Mouse (Mus musculus) liver, embryonic 15.5 days (tissue): Measurements from ENCODE around the gene Znfx1. TPM values are rescaled to one million over a fixed set of nuclear protein-coding genes. Genes with fewer than 3 reads are reported as not detected.
A peak's percentile ranks its signal among the peaks of the same experiment; 100 is the strongest.

ENCODE experiments used
- ATAC-seq: fragments of 200-750 bp; cut with Nextera tagmentation; 2 replicates; pipeline ENCODE4 v1.8.0; 2017; ENCODE audit warnings: moderate number of reproducible peaks, mild to moderate bottlenecking, moderate library complexity; ENCODE audit not compliant: insufficient read depth
- H3K27ac ChIP-seq: fragments of 300-500 bp; sonication (generic); replicated peaks from 2 replicates; pipeline ENCODE4 v1.5.1; 2015; ENCODE audit warnings: mild to moderate bottlenecking, inconsistent platforms
- H3K27me3 ChIP-seq: fragments of 300-500 bp; sonication (generic); 2 replicates; pipeline ENCODE4 v1.6.1; 2015; ENCODE audit warnings: mild to moderate bottlenecking, inconsistent platforms
- H3K36me3 ChIP-seq: fragments of 300-500 bp; sonication (generic); replicated peaks from 2 replicates; pipeline ENCODE4 v1.6.1; 2015; ENCODE audit warnings: moderate library complexity, mild to moderate bottlenecking, inconsistent platforms
- H3K4me1 ChIP-seq: fragments of 300-500 bp; sonication (generic); replicated peaks from 2 replicates; pipeline ENCODE4 v1.6.1; 2015; ENCODE audit warnings: inconsistent platforms
- H3K4me2 ChIP-seq: fragments of 300-500 bp; sonication (generic); 2 replicates; pipeline ENCODE4 v1.6.1; 2015; ENCODE audit warnings: moderate library complexity, mild to moderate bottlenecking, inconsistent platforms
- H3K4me3 ChIP-seq: fragments of 300-500 bp; sonication (generic); replicated peaks from 2 replicates; pipeline ENCODE4 v1.5.1; 2015; ENCODE audit warnings: mild to moderate bottlenecking, inconsistent platforms
- H3K9ac ChIP-seq: fragments of 300-500 bp; sonication (generic); 2 replicates; pipeline ENCODE4 v1.6.1; 2015; ENCODE audit warnings: moderate library complexity, mild to moderate bottlenecking, inconsistent platforms
- H3K9me3 ChIP-seq: fragments of 300-500 bp; sonication (generic); replicated peaks from 2 replicates; pipeline ENCODE4 v1.6.1; 2016; ENCODE audit warnings: inconsistent platforms
- WGBS: fragments of 180-500 bp; shearing (Covaris S2); methylation state at CpG from one replicate; pipeline ENCODE4 v1.1.7; 2015; ENCODE audit warnings: mixed read lengths; ENCODE audit not compliant: insufficient replicate concordance; 5-methylcytosine and 5-hydroxymethylcytosine counted together
- polyA plus RNA-seq: library from polyadenylated mRNA; unstranded; fragments of >200 nt; fragmentation: Nextera tagmentation; extraction: Ambion mirVana; gene quantifications from 2 replicates; pipeline ENCODE4 v1.2.1, GENCODE M21; 2015

The Znfx1 gene
- polyA plus RNA-seq = 9.8 and 11.2 TPM in 2 replicates

DNA sequence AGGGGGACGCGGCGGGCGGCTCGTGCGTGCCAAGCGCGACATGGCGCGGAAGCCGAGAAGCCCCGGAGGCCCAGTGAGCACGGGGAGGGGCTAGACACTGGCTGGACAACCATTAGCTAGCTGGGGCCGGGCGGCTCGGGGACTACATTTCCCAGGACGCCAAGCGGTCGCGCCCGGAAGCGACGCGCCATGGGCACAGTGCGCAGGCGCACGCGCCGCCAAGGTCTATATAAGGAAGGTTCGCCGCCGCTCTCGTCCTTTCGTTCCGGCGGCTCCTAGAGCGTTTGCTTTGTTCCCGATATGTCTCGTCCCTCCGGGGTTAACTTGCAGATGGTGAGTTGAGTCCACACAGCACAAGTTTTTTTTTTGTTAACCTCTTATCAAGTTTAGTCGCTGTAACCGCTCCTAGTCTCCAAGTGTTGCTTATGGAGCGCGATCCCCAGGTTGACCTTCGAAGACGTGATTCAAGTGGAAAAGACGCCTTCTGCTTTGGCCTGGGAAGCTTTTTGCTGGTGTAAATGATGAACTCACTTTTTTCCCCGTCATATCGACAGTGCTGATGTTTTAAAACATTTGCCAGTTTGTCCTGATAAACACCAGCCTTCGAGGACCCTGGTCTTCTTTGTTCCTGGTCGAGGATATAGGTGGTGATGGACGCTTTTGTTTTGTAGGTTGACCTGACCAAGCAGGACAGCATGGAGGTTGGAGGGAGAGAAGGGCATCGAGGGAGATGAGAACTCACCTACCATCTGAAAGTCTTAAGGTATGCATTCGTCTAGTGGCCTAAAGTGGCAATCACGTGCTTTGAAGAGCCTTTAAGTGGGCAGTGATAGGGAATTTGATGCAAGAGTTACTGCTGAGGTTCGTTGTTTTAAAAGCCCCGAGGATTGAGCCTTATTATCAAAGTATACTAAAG lies at the start of gene Znfx1:
Gene Znfx1 (minus strand): TSS at position 51 of the 916 bp plus-strand sequence.
- H3K4me2 ChIP-seq = peak within 1 kb of the TSS; percentile 78
- peak within 1 kb of the TSS; percentile 88 for H3K4me3 ChIP-seq
- H3K36me3 ChIP-seq = peaks cover 45% of the 10 kb centered on the region
- H3K27me3 ChIP-seq = no peaks in the 10 kb centered on the region
- H3K27ac ChIP-seq = peak within 1 kb of the TSS; percentile 95
- H3K4me1 ChIP-seq = peaks cover 68% of the 10 kb centered on the region
- ATAC-seq = peak; percentile 87
- H3K9me3 ChIP-seq = no peaks in the 10 kb centered on the region
- under 1% methylated on average over 57 of the region's 57 CpGs for WGBS
- peak within 1 kb of the TSS; percentile 92 for H3K9ac ChIP-seq

DNA sequence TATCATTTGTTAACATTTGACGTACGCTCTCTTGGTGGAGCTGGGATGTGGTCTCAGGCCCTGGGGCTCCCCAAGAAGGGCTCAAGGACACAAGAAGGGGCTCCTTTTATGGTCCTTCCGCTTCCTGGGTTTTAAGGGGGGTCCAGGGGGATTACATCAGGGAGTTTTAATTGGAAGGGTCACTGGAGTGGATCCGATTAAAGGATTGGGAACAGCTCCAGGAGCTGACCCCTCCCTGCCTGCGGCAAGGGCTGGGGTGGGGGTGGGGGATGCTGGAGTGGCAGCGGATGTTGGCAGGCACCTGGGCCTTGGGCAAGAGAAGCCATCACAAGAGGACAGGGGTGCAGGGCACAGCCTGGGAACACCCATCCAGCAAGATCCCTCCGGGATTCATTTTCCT lies 49.4 kb upstream of the Znfx1 start:
- H3K4me3 ChIP-seq = no peak overlapping the region
- no peak for ATAC-seq
- no peaks in the 10 kb centered on the region for H3K9me3 ChIP-seq
- H3K4me1 ChIP-seq = no peaks in the 10 kb centered on the region
- no peaks in the 10 kb centered on the region for H3K27me3 ChIP-seq
- H3K9ac ChIP-seq = no peak overlapping the region
- no peaks in the 10 kb centered on the region for H3K36me3 ChIP-seq
- WGBS = 57% methylated on average over 7 of the region's 7 CpGs
- no peak overlapping the region for H3K27ac ChIP-seq
- H3K4me2 ChIP-seq = no peak overlapping the region

DNA sequence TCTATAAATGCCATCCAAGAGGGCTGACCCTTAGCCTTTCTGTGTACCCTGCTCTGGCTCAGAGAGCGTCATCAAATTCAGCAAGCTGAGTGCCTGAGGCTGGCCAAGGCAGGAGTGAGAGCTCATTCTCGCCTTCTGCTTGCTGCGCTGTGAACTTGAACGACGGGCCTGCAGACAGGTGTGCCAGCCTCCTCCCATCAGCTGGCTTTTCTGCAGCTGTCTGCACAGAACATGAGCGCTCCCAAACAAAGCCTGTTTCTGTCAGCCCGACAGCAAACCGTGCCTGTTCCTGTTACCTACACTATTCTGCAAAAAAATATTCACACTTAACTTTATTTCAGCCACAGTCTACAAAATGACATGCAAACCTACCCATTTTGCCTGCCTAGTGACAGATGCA lies 46.7 kb upstream of the Znfx1 start:
- WGBS = 77% methylated on average over 8 of the region's 8 CpGs
- no peak overlapping the region for H3K4me3 ChIP-seq
- no peaks in the 10 kb centered on the region for H3K27me3 ChIP-seq
- H3K9ac ChIP-seq = no peak overlapping the region
- H3K27ac ChIP-seq = no peak overlapping the region
- no peaks in the 10 kb centered on the region for H3K4me1 ChIP-seq
- no peak for ATAC-seq
- H3K9me3 ChIP-seq = no peaks in the 10 kb centered on the region
- H3K4me2 ChIP-seq = no peak overlapping the region
- no peaks in the 10 kb centered on the region for H3K36me3 ChIP-seq

DNA sequence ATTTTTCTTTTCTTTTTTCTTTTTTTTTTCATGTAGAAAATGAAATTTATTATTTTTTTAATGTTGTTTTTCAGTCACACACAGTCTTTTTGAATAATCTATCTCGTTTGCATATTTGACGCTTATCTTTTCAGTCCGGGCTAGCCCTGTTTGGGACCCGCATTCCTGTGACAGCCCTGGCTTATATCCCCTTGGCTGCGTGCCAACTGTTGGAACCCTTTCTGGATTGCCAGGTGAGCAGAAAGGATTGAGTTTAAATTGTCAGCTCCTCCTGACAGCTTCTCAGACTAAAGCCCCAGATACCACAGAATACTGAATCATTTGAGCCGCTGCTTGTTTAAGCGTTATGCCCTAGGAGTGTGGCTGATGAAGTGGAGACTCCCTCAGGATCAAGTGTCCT lies 40.7 kb upstream of the Znfx1 start:
- H3K4me3 ChIP-seq = no peak overlapping the region
- 0 out of 2 replicates have a peak, but pooled peaks cover 4% of the 10 kb centered on the region for H3K4me1 ChIP-seq
- H3K4me2 ChIP-seq = no peak overlapping the region
- H3K9me3 ChIP-seq = no peaks in the 10 kb centered on the region
- H3K27me3 ChIP-seq = no peaks in the 10 kb centered on the region
- WGBS = 73% methylated on average over 7 of the region's 7 CpGs
- H3K9ac ChIP-seq = no peak overlapping the region
- no peak for ATAC-seq
- H3K36me3 ChIP-seq = no peaks in the 10 kb centered on the region
- H3K27ac ChIP-seq = no peak overlapping the region

DNA sequence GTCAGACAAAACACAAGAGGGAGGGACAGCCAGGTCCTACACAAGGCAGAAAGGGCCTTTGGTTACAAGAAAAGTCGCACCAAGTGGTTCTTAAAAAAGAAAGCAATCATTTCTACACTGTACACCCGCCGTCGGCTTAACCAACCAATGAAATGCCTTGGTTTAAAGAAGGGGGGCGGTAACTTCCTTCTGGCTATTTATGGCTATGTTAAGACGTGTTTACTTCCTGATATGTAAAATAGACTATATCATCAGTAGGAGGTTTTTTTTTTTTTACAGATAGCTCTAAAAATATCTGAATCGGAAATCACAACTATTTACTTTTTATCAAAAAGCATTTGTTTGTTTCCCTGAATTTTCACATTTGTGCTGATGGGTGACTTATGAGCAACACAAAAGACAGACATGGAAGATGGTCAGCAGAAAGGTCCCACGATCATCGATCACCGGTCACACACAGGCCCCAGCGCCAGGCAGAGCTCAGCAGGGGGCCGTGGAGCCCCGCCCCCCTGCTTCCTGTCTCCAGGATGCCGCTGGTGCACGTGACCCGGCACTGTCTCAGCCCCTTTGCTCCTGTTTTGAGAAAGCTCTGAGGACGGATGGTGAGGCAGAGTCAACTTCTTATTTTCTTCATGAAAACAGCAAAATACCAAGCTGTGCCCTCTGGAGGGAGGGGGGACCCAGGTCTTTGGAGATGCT lies 39.1 kb upstream of the Znfx1 start:
- Histone ChIP-seq H3K4me3 (peak overlapping the region; percentile 20; the same call in 1 of the 2 replicates), H3K27ac (no peak overlapping the region), H3K9ac (no peak overlapping the region), H3K4me2 (peak overlapping the region; percentile 59), H3K36me3 (no peaks in the 10 kb centered on the region), H3K4me1 (0 out of 2 replicates have a peak, but pooled peaks cover 4% of the 10 kb centered on the region), H3K9me3 (no peaks in the 10 kb centered on the region), H3K27me3 (no peaks in the 10 kb centered on the region)
- no peak for ATAC-seq
- WGBS = 36% methylated on average over 17 of the region's 17 CpGs

DNA sequence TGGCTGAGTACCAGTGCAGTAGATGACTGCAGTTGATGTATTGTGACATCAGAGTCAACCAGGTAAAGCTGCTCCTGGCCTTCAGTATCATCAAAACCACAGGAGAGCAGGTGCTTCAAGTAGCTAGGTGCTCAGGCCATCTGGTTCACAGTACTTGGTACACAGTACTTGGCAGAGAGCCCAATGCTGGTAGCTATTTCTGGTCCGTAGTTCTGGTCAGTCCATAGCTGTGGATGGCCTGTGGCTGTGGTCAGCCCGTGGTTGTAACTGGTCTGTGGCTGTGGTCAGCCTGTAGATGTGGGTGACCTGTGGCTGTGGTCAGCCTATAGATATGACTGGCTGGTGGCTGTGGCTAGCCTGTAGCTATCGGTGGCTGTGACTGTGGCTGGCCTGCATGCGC lies 31.9 kb upstream of the Znfx1 start:
- no peaks in the 10 kb centered on the region for H3K9me3 ChIP-seq
- H3K4me1 ChIP-seq = no peaks in the 10 kb centered on the region
- H3K27ac ChIP-seq = no peak overlapping the region
- WGBS = 60% methylated on average over 4 of the region's 4 CpGs
- no peaks in the 10 kb centered on the region for H3K36me3 ChIP-seq
- H3K27me3 ChIP-seq = no peaks in the 10 kb centered on the region; the same call in 1 of the 2 replicates
- no peak for ATAC-seq
- H3K9ac ChIP-seq = no peak overlapping the region
- H3K4me2 ChIP-seq = no peak overlapping the region
- H3K4me3 ChIP-seq = no peak overlapping the region

DNA sequence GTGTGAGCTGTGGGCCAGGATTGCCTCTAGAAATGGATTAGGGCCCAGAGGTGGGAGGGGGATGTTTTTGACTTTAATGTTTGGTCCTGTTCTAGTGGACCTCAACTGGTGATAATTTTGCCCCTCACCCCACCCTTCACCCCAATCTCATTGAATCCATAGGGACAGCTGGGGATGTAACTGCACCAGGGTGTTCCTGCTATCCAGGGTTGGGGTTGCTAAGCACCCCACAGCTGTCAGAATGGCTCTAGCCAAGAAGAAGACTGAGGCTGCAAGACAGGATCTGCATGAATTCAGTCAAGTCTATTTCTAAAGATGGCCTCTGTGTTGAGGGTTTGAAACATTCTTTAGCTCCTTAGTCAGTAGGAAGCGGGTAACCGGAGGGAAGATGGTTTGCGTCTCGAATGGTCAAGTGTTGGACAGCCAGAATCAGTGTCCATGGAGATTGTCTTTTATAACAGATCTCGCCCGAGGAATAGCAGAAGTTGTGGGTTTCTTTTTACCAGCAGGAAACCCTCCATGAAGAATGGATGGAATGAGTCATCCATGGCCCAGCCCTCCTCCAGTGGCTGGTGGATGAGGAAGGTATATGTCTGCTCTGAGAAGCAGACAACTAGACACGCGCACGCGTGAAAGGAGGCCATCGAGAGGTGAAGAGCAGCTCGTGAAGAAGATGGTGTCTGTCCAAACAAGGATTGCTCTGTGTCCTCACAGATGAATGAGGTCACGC lies 30.5 kb upstream of the Znfx1 start:
- no peak for ATAC-seq
- no peak overlapping the region for H3K27ac ChIP-seq
- no peaks in the 10 kb centered on the region for H3K9me3 ChIP-seq
- no peak overlapping the region for H3K9ac ChIP-seq
- no peaks in the 10 kb centered on the region; the same call in 1 of the 2 replicates for H3K27me3 ChIP-seq
- no peaks in the 10 kb centered on the region for H3K4me1 ChIP-seq
- WGBS = 22% methylated on average over 13 of the region's 13 CpGs
- no peak overlapping the region for H3K4me2 ChIP-seq
- H3K4me3 ChIP-seq = no peak overlapping the region
- H3K36me3 ChIP-seq = no peaks in the 10 kb centered on the region

DNA sequence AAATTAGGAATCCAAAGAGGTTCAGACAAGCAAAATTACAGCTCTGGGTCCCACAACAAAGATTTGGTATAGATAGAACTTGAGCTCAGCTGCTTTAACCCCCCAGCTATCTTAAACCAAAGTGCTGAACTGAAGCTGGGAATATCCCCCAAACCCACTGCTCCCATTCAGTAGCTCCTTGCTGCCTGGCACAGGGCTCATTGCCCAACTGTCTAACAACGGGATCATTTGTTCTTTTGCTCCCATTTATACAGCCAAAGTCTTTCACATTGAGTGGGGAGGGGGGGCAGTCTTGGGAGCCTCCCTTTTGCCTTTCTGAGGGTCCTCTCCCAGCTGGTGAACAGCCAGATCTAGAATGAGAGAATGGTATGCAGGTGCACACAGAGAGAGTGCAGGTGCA lies 27.5 kb upstream of the Znfx1 start:
- H3K27me3 ChIP-seq = no peaks in the 10 kb centered on the region; the same call in 1 of the 2 replicates
- H3K4me2 ChIP-seq = no peak overlapping the region
- no peak overlapping the region for H3K27ac ChIP-seq
- no peaks in the 10 kb centered on the region for H3K9me3 ChIP-seq
- H3K4me3 ChIP-seq = no peak overlapping the region
- no peak for ATAC-seq
- H3K36me3 ChIP-seq = no peaks in the 10 kb centered on the region
- H3K9ac ChIP-seq = no peak overlapping the region
- 48% methylated on average over 1 of the region's 1 CpGs for WGBS
- H3K4me1 ChIP-seq = no peaks in the 10 kb centered on the region

DNA sequence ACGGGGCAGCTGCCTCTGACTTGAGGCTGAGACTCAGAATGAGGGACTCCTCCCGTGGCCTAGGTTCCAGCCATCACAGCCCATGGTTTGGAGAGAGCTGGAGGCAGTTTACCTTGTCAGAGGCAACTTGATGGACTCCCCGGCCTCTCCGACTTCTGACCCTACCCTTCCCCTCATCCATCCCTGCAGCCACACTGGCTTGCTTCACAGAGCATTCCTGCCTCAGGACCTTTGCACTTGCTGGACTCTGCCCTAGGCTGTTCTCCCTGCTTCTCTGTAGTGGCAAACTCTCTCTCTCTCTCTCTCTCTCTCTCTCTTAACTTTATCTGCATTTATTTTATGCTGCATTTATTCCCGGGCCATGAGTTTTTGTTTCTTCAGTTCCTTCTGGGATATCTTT lies 24.0 kb upstream of the Znfx1 start:
- WGBS = 71% methylated on average over 5 of the region's 5 CpGs
- ATAC-seq = no peak
- Histone ChIP-seq H3K27me3 (no peaks in the 10 kb centered on the region; the same call in 1 of the 2 replicates), H3K36me3 (no peaks in the 10 kb centered on the region), H3K4me3 (no peak overlapping the region), H3K4me2 (no peak overlapping the region), H3K9ac (no peak overlapping the region), H3K4me1 (no peaks in the 10 kb centered on the region), H3K9me3 (no peaks in the 10 kb centered on the region), H3K27ac (no peak overlapping the region)

DNA sequence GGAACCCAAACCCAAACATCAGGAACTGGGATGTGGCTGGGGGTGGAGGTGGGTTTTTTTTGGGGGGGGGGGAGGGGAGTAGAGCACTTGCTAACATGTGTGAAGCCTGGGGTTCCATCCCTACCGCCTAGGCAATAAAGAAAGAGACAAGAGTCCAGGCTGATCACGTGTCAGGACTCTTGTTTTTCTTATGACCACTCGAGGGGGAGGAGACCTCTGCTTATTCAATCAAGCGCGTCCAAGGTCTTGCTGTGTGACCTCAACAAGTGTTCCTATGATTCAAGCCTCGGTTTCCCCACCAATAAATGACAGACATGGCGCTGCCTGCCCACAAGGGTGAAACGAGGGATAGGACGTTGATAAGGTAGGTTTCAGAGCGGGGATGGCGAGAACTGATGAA lies 23.3 kb upstream of the Znfx1 start:
- ATAC-seq = no peak
- WGBS = 53% methylated on average over 11 of the region's 11 CpGs
- H3K36me3 ChIP-seq = no peaks in the 10 kb centered on the region

DNA sequence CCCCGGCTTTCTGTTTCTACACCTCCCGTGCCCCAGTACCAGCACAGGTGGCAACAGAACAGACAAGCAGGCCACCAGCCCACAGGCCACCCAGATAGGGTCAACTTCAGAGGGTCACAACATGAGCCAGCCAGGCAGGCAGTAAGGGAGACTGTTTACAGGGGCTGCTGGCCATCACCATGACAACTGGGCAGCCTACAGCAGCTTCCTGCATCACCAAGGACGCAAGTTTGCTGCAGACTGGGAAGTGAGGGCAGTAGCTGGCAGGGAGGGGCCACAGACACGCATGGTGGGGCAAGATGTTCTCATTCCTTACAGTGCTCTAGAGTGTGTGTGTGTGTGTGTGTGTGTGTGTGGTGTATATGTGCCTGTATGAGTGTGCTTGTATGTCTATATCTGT lies 18.8 kb upstream of the Znfx1 start:
- ATAC-seq = no peak

More for the DNA sequence above, 23.3 kb upstream of the Znfx1 start:
- H3K4me1 ChIP-seq = no peaks in the 10 kb centered on the region
- no peak overlapping the region for H3K9ac ChIP-seq
- no peak overlapping the region for H3K4me3 ChIP-seq
- no peak overlapping the region for H3K27ac ChIP-seq
- no peak overlapping the region for H3K4me2 ChIP-seq
- H3K27me3 ChIP-seq = no peaks in the 10 kb centered on the region; the same call in 1 of the 2 replicates
- H3K9me3 ChIP-seq = no peaks in the 10 kb centered on the region

More for the DNA sequence above, 18.8 kb upstream of the Znfx1 start:
- H3K9me3 ChIP-seq = no peaks in the 10 kb centered on the region
- peaks cover 11% of the 10 kb centered on the region; the same call in 1 of the 2 replicates for H3K27me3 ChIP-seq
- no peak overlapping the region for H3K27ac ChIP-seq
- H3K4me2 ChIP-seq = no peak overlapping the region; the same call in 1 of the 2 replicates
- no peaks in the 10 kb centered on the region for H3K36me3 ChIP-seq
- 13% methylated on average over 4 of the region's 4 CpGs for WGBS
- H3K4me1 ChIP-seq = no peaks in the 10 kb centered on the region
- H3K9ac ChIP-seq = no peak overlapping the region
- no peak overlapping the region for H3K4me3 ChIP-seq
